Mouse (Mus musculus) layer of hippocampus, adult 18-20 months (tissue): ENCODE data around the gene Rab20. TPM values are rescaled to one million over a fixed set of nuclear protein-coding genes. Genes with fewer than 3 reads are reported as not detected.
A peak's percentile ranks its signal among the peaks of the same experiment; 100 is the strongest.
"Not testable (repeated sequence)": the region's sequence is repeated elsewhere in the genome, so short reads cannot be mapped to it uniquely, and the experiment has no call there.

Experiments used
- DNase-seq, 2 experiments: peaks; one replicate each; pipeline ENCODE4 v3.0.0; 2022; ENCODE audit warnings: low spot score in 2 of 2
- long read RNA-seq: library from polyadenylated mRNA; stranded (forward); transcript quantifications from one replicate; pipeline ENCODE4 v2.0.0, GENCODE M21; 2021
- total RNA-seq, 2 experiments: library from RNA; stranded (reverse); gene quantifications; 2 replicates each; pipeline ENCODE4 v1.2.3; 2021

Gene Rab20
- under 1 TPM; 0.30 to 0.89 TPM for total RNA-seq
- long read RNA-seq, partial matches to known transcripts = 0 of 1 reads
- long read RNA-seq, other reads (novel, unspliced or antisense) = 0 of 1 reads

DNA sequence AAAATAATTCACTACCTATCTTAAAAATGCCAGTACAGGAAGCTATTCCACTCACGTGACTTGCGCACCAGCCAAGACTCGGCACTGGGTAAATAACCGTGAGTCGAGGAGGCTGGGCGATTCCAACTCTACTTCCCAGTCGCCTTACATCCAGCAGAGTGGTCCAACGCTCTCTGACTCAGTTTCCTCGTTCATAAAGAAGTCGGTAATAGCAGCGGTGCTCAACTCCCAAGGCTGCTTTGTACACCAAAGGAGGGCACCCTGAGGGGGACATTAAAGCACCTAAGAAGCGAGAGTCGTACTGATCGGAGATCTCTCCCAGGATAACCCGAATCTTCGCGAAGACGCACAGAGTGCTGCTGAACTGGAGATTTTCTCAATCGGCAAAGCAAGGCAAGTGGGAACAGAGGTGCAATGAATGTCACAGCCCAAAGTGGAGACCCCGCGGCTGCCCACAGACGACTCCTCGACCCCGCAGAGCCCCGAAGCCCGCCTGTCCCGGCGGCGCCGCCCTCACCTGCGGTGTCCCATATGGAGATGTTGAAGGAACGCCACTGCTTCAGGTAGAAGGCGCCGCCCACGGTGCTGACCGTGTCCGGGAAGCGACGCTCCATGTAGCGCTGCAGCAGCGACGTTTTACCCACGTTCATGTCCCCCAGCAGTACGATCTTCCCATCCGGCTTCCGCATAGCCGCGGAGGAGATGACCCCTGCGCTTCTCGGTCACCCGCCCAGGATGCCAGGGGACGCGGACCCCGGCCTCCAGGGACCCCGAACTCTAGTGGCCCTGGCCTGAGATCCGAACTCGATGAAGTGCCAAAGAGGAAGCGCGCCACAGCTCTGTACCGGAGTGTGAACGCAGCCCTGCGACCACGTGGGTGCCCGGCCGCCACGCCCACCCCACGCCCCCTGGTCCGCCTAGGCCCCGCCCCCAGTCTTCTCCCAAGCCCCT is at the start of gene Rab20:
TSS of gene Rab20 (minus strand) at position 900 of the 951 bp plus-strand sequence.
- DNase-seq = peak in 1 of 2 experiments; percentile 24

DNA sequence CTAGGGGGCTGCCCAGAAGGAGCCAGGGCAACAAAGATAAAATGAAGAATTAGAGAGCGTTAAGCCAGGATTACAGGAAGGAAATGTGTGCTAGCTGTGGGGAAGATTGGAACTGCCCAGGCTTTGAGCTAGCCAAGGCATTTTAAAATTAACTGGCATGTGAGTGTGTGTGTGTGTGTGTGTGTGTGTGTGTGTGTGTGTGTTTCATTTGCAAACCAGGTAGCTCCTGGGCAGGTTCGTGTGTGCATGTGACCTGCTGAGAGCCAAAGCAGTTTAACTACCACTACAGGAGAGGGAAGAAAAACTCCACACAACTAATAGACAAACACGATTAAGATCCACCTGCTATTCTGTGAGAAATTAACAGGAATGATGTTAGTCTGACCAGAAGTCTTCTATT is 44.8 kb upstream of the Rab20 start:
- no peak for DNase-seq

DNA sequence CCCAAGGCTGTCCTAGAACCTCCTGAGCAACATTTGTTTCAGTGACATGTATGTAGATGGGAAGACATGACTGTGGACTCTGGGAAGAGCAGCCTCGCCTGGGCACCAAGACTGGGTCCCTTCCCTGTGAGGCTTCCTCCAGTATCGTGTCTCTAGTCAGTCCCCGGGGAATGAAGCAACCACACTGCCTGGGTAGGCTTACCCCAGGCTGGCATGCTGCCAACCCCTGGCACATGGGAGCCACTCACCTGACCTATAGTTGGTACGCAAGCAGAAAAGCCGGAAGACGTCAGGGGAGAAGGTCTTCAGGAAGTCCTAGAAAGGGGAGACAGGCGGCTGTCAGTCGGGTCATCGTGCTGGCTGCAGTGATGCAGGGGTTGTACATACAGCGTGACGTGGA is 40.2 kb upstream of the Rab20 start:
- DNase-seq = no peak

DNA sequence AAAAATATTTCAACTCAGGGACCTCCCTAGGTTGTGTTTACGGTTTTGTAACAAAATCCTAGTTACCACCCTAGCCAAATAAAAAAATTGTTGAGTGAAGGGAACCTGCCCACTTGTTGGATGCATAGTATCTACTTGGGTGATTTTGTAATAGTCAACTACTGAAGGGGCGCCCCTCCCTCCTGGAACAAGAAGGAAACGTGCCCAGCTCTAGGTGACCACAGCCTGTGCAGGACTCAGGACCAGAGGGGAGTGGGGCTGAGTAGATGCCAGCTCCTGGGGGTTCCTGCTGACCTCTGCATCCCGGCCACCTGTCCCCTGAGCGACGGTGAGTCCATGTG is 39.5 kb upstream of the Rab20 start:
- no peak for DNase-seq

DNA sequence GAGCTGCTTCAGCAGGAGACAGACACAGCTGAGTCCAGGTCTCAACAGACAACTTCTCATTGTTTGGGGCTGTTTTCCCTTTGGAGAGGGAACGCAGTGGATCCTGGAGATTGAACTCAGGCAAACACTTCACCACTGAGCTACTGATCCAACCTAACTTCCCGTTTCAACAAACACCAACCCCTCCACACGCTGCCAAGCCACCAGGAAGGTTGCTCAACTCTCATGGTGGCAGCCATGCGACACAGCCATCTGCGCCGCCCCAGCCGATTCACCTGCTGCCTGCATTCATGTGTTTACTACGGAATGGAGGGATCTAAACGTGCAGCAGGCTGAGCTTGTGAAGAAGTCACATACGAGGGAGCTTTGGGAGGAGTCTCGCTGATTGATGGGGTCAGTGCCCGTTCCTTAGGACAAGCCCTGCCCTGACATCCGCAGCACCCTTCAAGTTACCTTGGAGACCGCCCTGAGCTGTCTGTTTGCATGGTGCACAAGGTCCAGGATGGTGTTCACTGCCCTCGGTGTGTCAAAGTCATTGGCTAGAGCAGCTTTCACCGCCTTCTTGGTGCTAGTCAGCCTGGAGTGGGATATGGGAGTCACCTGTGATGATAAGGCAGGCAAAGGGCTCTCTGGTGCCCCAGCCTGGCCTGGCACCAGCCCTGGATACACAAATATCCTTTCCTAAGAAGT is 39.0 kb upstream of the Rab20 start:
- peak; percentile 46 to 65 for DNase-seq

DNA sequence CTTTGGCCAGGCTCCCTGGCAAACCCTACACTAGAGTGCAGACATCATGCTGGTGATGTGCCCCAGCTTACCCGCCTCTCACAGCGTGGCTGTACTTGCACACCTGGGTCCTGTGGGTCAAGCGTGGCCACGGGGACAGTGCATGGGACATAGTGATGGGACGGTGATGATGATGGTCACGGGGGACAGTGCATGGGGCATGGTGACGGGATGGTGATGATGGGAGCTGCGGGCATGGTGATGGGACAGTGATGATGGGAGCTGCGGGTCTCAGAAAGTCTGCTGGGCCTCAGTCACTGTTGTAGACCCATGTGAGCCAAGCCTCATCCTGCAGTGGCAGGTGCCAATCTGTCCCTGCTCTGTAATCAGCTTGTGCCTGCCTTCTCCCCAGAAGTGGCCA is 37.8 kb upstream of the Rab20 start:
- DNase-seq = no peak

DNA sequence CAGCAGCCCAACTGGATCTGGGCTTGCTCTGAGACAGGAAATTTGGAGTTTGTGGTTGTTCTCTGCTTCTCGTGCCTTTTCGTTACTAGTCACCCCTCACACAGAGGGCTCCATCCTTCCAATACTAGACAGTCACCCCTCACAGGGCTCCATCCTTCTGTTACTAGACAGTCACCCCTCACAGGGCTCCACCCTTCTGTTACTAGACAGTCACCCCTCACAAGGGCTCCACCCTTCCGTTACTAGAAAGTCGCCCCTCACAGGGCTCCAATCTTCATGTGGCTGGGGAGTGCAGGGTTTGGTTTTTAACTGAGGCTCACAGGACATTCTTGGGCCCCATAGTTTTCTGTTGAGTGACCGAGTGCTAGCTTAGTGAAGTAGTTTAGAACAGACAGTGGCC is 34.7 kb upstream of the Rab20 start:
- DNase-seq = no peak

DNA sequence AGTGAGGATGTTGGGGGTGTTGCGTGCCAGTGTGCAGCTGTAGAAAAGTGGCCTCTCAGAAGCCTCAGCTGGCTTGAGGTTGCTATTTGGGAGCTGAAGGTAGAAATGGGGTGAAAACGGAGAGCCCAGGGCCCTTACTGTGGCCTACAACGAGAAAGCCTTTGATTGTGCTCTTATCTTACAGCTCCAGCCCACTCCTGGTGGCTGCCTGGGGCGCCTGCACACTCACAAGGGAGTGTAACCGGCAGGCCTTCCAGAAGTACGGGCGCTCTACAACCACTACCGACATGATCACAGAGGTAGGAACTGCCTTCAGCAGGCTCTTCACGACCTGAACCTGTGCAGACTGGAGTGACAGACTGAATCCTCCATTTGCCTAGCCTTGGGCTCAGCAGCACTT is 34.2 kb upstream of the Rab20 start:
- no peak for DNase-seq

DNA sequence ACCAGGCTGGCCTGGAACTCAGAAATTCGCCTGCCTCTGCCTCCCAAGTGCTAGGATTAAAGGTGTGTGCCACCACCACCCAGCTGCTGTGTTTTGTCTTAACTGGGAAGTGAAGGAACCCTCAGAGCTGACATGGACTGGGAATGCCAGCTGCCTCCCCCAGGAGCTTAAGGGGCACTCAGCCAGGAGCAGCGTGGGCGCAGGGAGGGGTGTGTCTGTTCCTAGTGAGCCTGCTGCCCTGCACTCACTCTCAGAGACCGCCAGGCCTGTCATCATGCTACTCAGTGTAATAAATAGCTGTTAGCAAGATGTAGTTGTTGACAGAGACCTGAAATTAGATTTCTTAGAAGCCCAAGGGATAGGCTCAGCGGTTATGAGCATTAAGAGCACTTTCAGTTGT is 32.5 kb upstream of the Rab20 start:
- DNase-seq = no peak

DNA sequence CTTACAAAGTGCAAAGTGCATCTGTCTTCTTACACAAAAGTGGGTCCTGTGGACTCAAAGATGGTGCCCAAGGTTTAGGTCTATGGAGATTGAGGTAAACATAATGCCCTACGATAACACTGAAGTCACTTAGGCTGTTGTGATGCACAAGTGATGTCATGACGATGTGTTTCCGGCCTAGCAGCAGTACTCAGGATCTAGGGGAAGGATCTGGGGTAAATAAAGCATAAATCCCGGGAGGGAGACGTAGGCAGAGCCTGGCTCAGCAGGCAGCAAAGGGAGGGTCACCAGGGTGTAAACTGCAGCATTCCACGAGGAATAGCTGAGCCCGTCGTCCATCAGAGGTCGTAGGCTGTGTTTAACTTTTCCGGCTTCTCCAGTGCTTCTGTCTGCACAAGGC is 30.4 kb upstream of the Rab20 start:
- no peak for DNase-seq

DNA sequence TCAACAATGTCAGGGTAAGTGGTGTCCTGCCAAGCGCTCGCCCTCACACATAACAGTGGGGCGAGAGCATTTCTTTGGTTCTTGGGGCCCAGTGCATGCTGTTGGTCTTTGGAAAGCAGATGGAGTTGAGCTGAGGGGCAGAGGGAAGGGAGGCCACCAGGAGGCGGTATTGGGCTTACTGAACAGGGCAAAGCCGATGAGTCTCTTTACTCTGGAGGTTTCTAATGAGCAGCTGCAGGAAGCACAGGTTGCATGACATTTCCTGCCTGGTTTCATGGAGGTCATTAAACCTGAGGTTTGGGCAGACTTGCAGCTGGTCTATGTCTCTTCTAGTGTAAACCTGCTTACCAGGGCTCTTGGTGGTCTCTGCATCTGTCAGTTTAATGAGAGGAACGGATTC is 28.3 kb upstream of the Rab20 start:
- peak in 1 of 2 experiments; percentile 71 for DNase-seq

DNA sequence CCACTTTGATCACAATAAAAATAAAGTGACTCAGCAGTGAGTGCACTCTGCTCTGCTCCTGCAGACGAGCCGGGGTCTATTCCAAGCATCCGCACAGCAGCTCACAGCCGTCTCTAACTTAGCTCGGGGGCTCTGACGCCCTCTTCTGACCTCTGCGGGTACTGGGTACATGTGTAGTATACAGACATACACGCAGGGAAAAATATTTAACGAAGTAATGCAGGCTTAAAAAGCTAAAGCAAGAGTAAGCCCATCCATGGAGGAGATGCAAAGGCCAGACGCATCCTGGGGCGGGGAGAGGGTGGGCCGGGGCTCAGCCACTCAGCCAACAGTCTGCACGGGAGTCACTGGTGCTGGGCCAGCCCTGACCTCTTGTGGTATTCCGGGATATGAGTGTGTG is 27.6 kb upstream of the Rab20 start:
- no peak for DNase-seq

DNA sequence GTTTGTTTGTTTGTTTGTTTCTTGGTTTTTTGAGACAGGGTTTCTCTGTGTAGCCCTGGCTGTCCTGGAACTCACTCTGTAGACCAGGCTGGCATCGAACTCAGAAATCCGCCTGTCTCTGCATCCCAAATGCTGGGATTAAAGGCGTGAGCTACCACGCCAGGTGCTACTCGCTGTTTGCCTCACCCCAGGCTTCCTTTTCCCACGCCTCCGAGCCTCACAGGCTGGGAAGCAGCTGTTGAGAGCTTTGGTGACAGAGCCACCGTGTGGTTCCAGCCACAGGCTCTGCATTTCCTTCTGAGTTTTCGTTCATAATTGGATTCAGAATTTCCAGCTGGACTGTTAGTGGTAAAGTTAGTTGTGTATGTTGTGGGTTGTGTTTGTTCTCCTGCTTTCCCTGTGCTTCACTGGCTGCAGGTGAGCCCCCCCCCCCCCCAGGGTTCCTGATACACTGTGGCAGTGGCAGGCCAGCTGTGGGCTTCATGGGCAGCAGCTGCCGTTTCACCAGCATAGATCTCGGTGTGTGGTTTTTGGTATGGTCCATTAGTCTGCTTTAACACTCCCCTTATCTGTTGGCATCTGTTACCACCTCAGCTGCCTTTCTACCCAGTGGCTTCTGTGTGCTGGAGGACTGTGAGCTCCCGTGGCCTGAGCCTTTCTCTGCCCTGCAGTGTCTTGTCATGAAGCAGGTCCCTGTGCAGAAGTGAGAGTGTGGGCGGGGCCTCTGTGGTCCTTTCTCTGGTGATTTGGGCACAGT is 25.1 kb upstream of the Rab20 start:
- DNase-seq = no peak

DNA sequence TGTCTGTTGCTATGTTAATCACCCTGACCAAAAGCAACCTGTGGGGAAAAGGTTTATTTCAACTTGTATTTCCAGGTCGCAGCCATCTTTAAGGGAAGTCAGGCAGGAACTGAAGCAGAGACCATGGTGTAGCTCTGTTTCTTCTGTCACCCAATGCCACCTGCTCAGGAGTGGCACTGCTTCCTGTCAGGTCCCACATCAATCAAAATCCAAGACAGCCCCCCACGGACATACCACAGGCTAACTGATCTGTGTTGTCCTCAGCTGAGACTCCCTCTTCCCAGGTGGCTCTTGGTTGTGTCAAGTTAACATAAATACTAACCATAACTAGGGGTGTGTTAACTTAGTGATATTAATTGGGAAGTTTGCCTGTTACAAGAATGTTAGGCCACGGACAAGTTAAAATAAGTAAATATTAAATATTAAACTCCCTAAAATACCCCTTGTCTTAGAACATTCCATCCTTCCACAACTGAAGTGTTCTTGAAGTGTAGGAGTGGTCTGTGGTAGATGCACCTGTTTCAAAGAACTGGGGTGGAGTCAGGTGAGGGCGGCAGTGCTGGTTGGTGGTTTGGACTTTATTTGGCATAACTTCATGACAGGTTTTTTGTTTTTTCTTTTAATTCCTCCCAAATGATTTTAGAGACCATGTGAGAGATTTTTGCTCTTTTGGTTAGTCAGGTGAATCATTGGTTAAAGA is 20.4 kb upstream of the Rab20 start:
- no peak for DNase-seq

DNA sequence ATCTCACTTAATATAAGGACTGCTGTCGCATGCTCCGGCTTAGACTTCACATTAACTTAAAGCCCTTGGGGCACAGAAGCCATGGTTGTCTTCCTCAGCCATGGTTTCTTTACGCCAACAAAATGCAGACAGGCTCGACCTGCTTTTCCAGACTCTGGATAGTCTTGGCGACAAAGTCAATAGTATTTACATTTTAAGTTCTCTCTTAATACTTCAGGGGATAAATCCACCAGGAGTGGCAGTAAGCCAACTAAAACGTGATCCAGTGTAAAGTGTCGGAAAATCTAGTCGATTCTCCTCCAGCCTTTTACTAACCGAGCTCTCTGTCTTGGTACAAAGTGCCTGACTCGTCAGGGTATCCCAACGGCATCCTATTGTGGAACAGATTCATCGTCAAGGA is 19.8 kb upstream of the Rab20 start:
- no peak for DNase-seq

DNA sequence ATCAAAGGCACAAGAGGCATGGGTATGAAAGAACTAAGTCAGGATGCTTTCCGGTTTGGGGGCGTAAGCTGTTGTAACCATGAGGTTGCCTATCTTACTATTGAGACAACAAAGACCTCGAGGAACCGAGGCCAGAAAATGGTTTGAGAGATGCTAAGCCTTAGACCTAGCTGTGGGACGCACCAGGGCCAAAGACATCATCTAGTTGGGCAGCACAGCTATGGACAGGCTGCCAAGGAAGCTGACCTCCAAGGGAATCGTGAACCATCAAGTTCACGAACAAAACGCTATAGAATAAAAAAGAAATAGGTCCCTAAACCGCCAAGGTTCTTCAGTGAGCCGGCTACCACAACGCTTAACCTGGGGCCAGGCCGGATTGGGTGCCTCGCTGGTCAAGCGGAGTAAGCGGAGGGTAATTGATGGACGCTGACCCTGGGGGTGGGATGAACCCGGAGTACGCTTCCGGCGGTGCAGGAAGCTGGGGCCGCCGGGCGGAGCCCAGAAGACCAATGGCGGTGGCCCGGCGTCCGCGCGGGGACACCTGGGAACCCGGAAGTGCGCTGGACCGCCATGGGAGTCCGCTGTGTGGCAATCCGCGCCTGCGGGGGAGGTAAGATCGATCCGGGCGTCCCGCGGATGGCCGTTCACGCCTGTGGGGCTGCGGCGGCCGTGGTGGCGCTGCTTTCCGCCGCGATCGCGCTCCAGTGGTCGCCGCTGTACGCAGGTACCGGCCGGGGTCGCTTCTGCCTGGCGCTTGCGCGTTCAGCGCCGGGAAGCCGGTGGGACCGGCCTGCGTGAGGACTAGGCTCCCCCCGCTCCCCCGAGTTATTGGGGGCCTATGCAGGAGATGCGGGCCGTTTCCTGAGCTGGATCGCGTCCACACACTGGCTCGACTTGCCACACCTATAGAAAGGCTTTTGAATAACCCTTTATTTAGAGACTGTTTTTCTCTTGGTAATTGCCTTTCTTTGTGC is 18.8 kb upstream of the Rab20 start, which contains the start of gene Naxd:
TSS of gene Naxd (plus strand) at position 490 of the 974 bp plus-strand sequence.
- DNase-seq = peak; percentile 85 to 93

DNA sequence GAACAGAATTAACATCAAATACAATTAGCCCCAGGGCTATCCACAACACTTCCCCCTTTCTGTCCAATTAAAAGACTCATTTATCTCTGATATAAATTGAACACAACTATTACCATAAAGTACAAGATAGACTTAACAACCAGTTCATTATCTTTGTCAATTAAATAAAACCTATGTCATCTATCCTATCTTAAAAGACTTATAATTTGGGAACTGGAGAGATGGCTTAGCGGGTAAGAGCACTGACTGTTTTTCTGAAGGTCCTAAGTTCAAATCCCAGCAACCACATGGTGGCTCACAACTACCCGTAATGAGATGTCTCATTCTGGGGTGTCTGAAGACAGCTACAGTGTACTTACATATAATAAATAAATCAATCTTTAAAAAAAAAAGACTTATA is 13.8 kb upstream of the Rab20 start:
- DNase-seq = not testable (repeated sequence)

DNA sequence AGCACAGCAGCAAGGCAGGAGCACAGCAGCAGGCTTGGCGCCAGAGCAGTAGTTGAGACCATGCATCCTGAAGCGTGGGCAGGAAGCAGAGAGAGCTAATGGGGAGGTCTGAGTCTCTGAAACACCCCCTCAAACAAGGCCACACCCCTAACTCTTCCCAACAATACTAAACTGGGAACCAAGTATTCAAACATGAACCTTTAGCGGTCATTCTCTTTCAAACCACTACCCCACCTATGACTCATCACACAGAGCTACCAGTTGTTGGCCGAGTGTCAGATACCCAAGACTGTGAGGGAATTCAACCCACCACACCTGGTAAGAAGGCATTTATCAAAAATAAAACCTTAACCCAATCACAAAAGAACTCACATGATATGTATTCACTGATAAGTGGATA is 8.7 kb upstream of the Rab20 start:
- no peak for DNase-seq

DNA sequence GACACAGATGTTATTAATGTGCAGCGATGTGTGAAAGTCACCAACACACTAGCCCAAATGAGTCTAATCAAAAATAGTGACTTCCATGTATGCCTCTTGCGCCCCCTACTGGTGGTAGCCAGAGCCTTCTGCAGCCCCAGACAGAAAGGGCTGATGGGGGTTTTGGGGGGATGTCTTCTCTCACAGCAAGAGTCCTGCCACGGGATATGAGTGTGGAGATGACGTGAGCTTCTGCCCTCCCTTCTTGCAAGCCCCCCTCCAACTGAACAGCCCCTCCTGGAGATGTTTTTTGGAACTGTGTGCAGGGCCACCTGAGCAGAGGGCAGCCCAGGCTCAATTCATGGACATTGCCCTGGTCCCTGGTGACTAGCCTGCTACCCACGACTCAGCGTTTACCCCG is 7.6 kb upstream of the Rab20 start:
- DNase-seq = peak; percentile 39 to 74

DNA sequence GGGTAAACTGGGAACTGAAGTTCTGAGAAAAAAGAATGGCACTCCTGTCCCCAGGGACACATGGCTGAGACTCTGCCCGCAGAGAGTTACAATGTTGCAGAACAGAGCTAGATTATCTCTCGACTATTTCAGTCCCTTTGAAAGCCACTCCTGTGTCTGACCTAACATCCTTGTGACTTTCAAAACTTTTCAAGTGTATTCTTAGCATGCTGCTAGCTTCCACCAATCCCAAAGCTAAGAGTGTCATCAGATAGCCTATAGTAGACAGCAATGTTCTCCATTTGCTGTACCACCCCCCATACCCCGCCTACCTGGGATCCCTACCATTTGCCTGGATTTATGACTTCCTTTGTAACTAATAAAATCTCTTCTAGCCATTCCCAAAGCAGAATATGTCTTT is 4.0 kb upstream of the Rab20 start:
- DNase-seq = no peak
